ENCODE assay signal across 27 mouse cellular contexts in genomic region chr17:79772219-79772618, GRCm38 (mm10). TPM values are rescaled to one million over a fixed set of nuclear protein-coding genes. Genes with fewer than 3 reads are reported as not detected.
DNase-seq lines count a peak whose midpoint lies in the region; ATAC-seq lines count a peak whose summit lies in the region.
"Had no signal": no experiment of that assay in that cellular context is flagged by ENCODE, and none has a peak within 500 bp of the region (broad histone marks: within the 10 kb centered on the region; RNA-seq: fewer than 3 reads in every experiment).

No protein-coding gene starts in this region.

- H3K9me3 ChIP-seq in forebrain, embryonic 13.5 days (replicated peaks), result no peaks in the 10 kb centered on the region
- H3K9me3 ChIP-seq in forebrain, embryonic 11.5 days (ENCODE audit: control insufficient read depth, low read length), result no peaks in the 10 kb centered on the region
- no peaks in the 10 kb centered on the region for H3K9me3 ChIP-seq in kidney, embryonic 15.5 days (replicated peaks)
- no peaks in the 10 kb centered on the region for H3K9me3 ChIP-seq in embryonic facial prominence, embryonic 13.5 days
- H3K9me3 ChIP-seq in limb, embryonic 13.5 days, result no peaks in the 10 kb centered on the region
- H3K9me3 ChIP-seq: midbrain, embryonic 15.5 days; neural tube, embryonic 15.5 days had no signal

- no peaks in the 10 kb centered on the region for H3K27me3 ChIP-seq in forebrain, embryonic 13.5 days
- H3K27me3 ChIP-seq in forebrain, embryonic 11.5 days (ENCODE audit: control insufficient read depth, insufficient read depth, low read length), result no peaks in the 10 kb centered on the region
- H3K27me3 ChIP-seq in kidney, embryonic 15.5 days, result no peaks in the 10 kb centered on the region
- H3K27me3 ChIP-seq in embryonic facial prominence, embryonic 13.5 days, result peaks cover 6% of the 10 kb centered on the region; the same call in 1 of the 2 replicates
- no peaks in the 10 kb centered on the region for H3K27me3 ChIP-seq in limb, embryonic 13.5 days
- H3K27me3 ChIP-seq: midbrain, embryonic 15.5 days; neural tube, embryonic 15.5 days; Patski had no signal

- no peak for DNase-seq in forebrain, embryonic 11.5 days (ENCODE audit: low spot score)
- DNase-seq in kidney, adult 11 months, result no peak
- DNase-seq: cerebellum, adult 11 months; cerebellum, adult 9-10 months; cerebellum, postnatal 36 days; gastrocnemius, adult 2 months; gastrocnemius, postnatal 36 days; heart, postnatal 14 days; kidney, postnatal 36 days; lung, adult 2 months; lung, postnatal 10 days; right cerebral cortex, postnatal 14 days had no signal

- no peak for ATAC-seq in forebrain, embryonic 13.5 days
- no peak for ATAC-seq in forebrain, embryonic 11.5 days (replicated peaks; ENCODE audit: low FRiP score)
- ATAC-seq in kidney, embryonic 15.5 days (replicated peaks; ENCODE audit: low FRiP score), result no peak
- no peak for ATAC-seq in embryonic facial prominence, embryonic 13.5 days (ENCODE audit: insufficient number of reproducible peaks, insufficient read depth, low FRiP score, low TSS enrichment, low read depth)
- no peak for ATAC-seq in limb, embryonic 13.5 days (ENCODE audit: low FRiP score, low read depth)
- ATAC-seq in granulocyte monocyte progenitor cell, adult 5-6 weeks (replicated peaks; ENCODE audit: poor library complexity, severe bottlenecking), result no peak
- ATAC-seq: intestine, embryonic 16.5 days; Patski had no signal

- H3K4me3 ChIP-seq in forebrain, embryonic 13.5 days, result no peak overlapping the region
- H3K4me3 ChIP-seq in forebrain, embryonic 11.5 days (ENCODE audit: low read depth, low read length), result no peak overlapping the region
- H3K4me3 ChIP-seq in kidney, embryonic 15.5 days (replicated peaks), result no peak overlapping the region
- no peak overlapping the region for H3K4me3 ChIP-seq in embryonic facial prominence, embryonic 13.5 days
- no peak overlapping the region for H3K4me3 ChIP-seq in limb, embryonic 13.5 days
- H3K4me3 ChIP-seq: gastrocnemius, adult 2 months; layer of hippocampus, adult 2 months; left cerebral cortex, adult 2 months; midbrain, embryonic 15.5 days; neural tube, embryonic 15.5 days had no signal

- no peak overlapping the region for H3K27ac ChIP-seq in forebrain, embryonic 13.5 days
- no peak overlapping the region for H3K27ac ChIP-seq in forebrain, embryonic 11.5 days (ENCODE audit: low read depth, low read length)
- peak overlapping the region; percentile 46 for H3K27ac ChIP-seq in kidney, embryonic 15.5 days
- H3K27ac ChIP-seq in embryonic facial prominence, embryonic 13.5 days, result no peak overlapping the region
- H3K27ac ChIP-seq in limb, embryonic 13.5 days, result no peak overlapping the region
- H3K27ac ChIP-seq: gastrocnemius, adult 2 months; layer of hippocampus, adult 2 months; left cerebral cortex, adult 2 months; liver, embryonic 14.5 days; macrophage; midbrain, embryonic 15.5 days; neural tube, embryonic 15.5 days had no signal

- WGBS in forebrain, embryonic 13.5 days, result 61% methylated on average over 4 of the region's 4 CpGs
- WGBS in forebrain, embryonic 11.5 days, result 61% methylated on average over 4 of the region's 4 CpGs
- 73% methylated on average over 4 of the region's 4 CpGs for WGBS in kidney, embryonic 15.5 days
- WGBS in embryonic facial prominence, embryonic 13.5 days, result 68% methylated on average over 4 of the region's 4 CpGs
- WGBS in limb, embryonic 13.5 days, result 68% methylated on average over 4 of the region's 4 CpGs

- H3K4me1 ChIP-seq in forebrain, embryonic 13.5 days, result peaks cover 6% of the 10 kb centered on the region
- H3K4me1 ChIP-seq in forebrain, embryonic 11.5 days (replicated peaks; ENCODE audit: control insufficient read depth, insufficient read depth, low read length), result no peaks in the 10 kb centered on the region
- peaks cover 18% of the 10 kb centered on the region for H3K4me1 ChIP-seq in kidney, embryonic 15.5 days
- H3K4me1 ChIP-seq in embryonic facial prominence, embryonic 13.5 days, result peaks cover 9% of the 10 kb centered on the region; the same call in 1 of the 2 replicates
- peaks cover 24% of the 10 kb centered on the region for H3K4me1 ChIP-seq in limb, embryonic 13.5 days

- no peaks in the 10 kb centered on the region for H3K36me3 ChIP-seq in forebrain, embryonic 13.5 days (ENCODE audit: poor library complexity, severe bottlenecking)
- no peaks in the 10 kb centered on the region for H3K36me3 ChIP-seq in forebrain, embryonic 11.5 days (ENCODE audit: control insufficient read depth, insufficient read depth, low read length)
- no peaks in the 10 kb centered on the region for H3K36me3 ChIP-seq in kidney, embryonic 15.5 days
- H3K36me3 ChIP-seq in embryonic facial prominence, embryonic 13.5 days, result no peaks in the 10 kb centered on the region
- H3K36me3 ChIP-seq in limb, embryonic 13.5 days, result no peaks in the 10 kb centered on the region
- H3K36me3 ChIP-seq: midbrain, embryonic 15.5 days; neural tube, embryonic 15.5 days had no signal

- peak overlapping the region; percentile 10; the same call in 1 of the 2 replicates for H3K4me2 ChIP-seq in forebrain, embryonic 13.5 days
- no peak overlapping the region for H3K4me2 ChIP-seq in forebrain, embryonic 11.5 days (ENCODE audit: low read depth, low read length, severe bottlenecking)
- peak overlapping the region; percentile 39; the same call in 1 of the 2 replicates for H3K4me2 ChIP-seq in kidney, embryonic 15.5 days
- peak overlapping the region; percentile 35 for H3K4me2 ChIP-seq in embryonic facial prominence, embryonic 13.5 days
- peak overlapping the region; percentile 37; the same call in 1 of the 2 replicates for H3K4me2 ChIP-seq in limb, embryonic 13.5 days (replicated peaks)
- H3K4me2 ChIP-seq: midbrain, embryonic 15.5 days had no signal

- no peak overlapping the region for H3K9ac ChIP-seq in forebrain, embryonic 13.5 days
- no peak overlapping the region for H3K9ac ChIP-seq in forebrain, embryonic 11.5 days (ENCODE audit: low read length)
- no peak overlapping the region for H3K9ac ChIP-seq in kidney, embryonic 15.5 days
- no peak overlapping the region for H3K9ac ChIP-seq in embryonic facial prominence, embryonic 13.5 days
- H3K9ac ChIP-seq in limb, embryonic 13.5 days, result no peak overlapping the region
- H3K9ac ChIP-seq: liver, embryonic 14.5 days; midbrain, embryonic 15.5 days; neural tube, embryonic 15.5 days had no signal

RNA-seq across cellular contexts. Expression of gene Cyp1b1, which starts 57.4 kb away (rescaled TPM):
- polyA plus RNA-seq in forebrain, embryonic 13.5 days (2015; fragmentation: Nextera tagmentation; extraction: Ambion mirVana), result 3.4 and 3.9 TPM in 2 replicates
- polyA plus RNA-seq in forebrain, embryonic 11.5 days (2014; fragmentation: Nextera tagmentation; extraction: Ambion mirVana), result 1.6 and 2.1 TPM in 2 replicates
- polyA plus RNA-seq in kidney, embryonic 15.5 days (2015; fragmentation: Nextera tagmentation; extraction: Ambion mirVana), result 16.5 and 17.2 TPM in 2 replicates
- polyA plus RNA-seq in embryonic facial prominence, embryonic 13.5 days (2015; fragmentation: Nextera tagmentation; extraction: Ambion mirVana), result 2.0 and 3.3 TPM in 2 replicates
- polyA plus RNA-seq in limb, embryonic 13.5 days (2015; fragmentation: Nextera tagmentation; extraction: Ambion mirVana), result 2.6 and 3.4 TPM in 2 replicates
- total RNA-seq in granulocyte monocyte progenitor cell, adult 5-6 weeks (2014; fragmentation: Nextera tagmentation), result 0.11 TPM in 1 of 2 replicates, not detected in the other
- total RNA-seq in granulocyte monocyte progenitor cell, adult 5-6 weeks (2017), result 0.09 TPM in 1 of 2 replicates, not detected in the other
- total RNA-seq: megakaryocyte-erythroid progenitor cell, adult 5-6 weeks; MEL had no signal
